Mouse (Mus musculus) liver, embryonic 16.5 days (tissue): ENCODE results near the gene Olfr523. TPM values are rescaled to one million over a fixed set of nuclear protein-coding genes. Genes with fewer than 3 reads are reported as not detected.

ENCODE experiments used
- ATAC-seq: fragments of 200-750 bp; cut with Nextera tagmentation; 2 replicates; pipeline ENCODE4 v1.8.0; 2017; ENCODE audit warnings: low read depth, mild to moderate bottlenecking, moderate number of reproducible peaks, moderate library complexity
- H3K27ac ChIP-seq: fragments of 300-500 bp; sonication (generic); 2 replicates; pipeline ENCODE4 v1.5.1; 2014; ENCODE audit warnings: mild to moderate bottlenecking, low read length
- H3K27me3 ChIP-seq: fragments of 300-500 bp; sonication (generic); 2 replicates; pipeline ENCODE4 v1.6.1; 2014; ENCODE audit warnings: low read depth, low read length, mixed read lengths; ENCODE audit not compliant: control insufficient read depth, insufficient read depth
- H3K36me3 ChIP-seq: fragments of 300-500 bp; sonication (generic); 2 replicates; pipeline ENCODE4 v1.6.1; 2014; ENCODE audit warnings: mild to moderate bottlenecking; ENCODE audit not compliant: control insufficient read depth, insufficient read depth
- H3K4me1 ChIP-seq: fragments of 300-500 bp; sonication (generic); 2 replicates; pipeline ENCODE4 v1.6.1; 2014; ENCODE audit warnings: low read depth, low read length, mixed read lengths; ENCODE audit not compliant: control insufficient read depth
- H3K4me2 ChIP-seq: fragments of 300-500 bp; sonication (generic); 2 replicates; pipeline ENCODE4 v1.6.1; 2014; ENCODE audit warnings: low read depth, low read length, mixed read lengths
- H3K4me3 ChIP-seq: fragments of 300-500 bp; sonication (generic); 2 replicates; pipeline ENCODE4 v1.5.1; 2014; ENCODE audit warnings: low read depth, mild to moderate bottlenecking, low read length
- H3K9ac ChIP-seq: fragments of 300-500 bp; sonication (generic); 2 replicates; pipeline ENCODE4 v1.6.1; 2014; ENCODE audit warnings: low read depth, low read length
- H3K9me3 ChIP-seq: fragments of 300-500 bp; sonication (generic); replicated peaks from 2 replicates; pipeline ENCODE4 v1.6.1; 2016; ENCODE audit warnings: low read length; ENCODE audit not compliant: control insufficient read depth
- WGBS: fragments of 180-500 bp; shearing (Covaris S2); extraction: QIAGEN DNeasy Blood & Tissue Kit; methylation state at CpG from one replicate; pipeline ENCODE4 v1.1.7; 2014; ENCODE audit not compliant: insufficient replicate concordance; 5-methylcytosine and 5-hydroxymethylcytosine counted together
- polyA plus RNA-seq: library from polyadenylated mRNA; unstranded; fragments of >200 nt; fragmentation: Nextera tagmentation; extraction: Ambion mirVana; gene quantifications from 2 replicates; pipeline ENCODE4 v1.2.1, GENCODE M21; 2015

The Olfr523 gene
- polyA plus RNA-seq, 1 experiment from 2014 or later = not detected

DNA sequence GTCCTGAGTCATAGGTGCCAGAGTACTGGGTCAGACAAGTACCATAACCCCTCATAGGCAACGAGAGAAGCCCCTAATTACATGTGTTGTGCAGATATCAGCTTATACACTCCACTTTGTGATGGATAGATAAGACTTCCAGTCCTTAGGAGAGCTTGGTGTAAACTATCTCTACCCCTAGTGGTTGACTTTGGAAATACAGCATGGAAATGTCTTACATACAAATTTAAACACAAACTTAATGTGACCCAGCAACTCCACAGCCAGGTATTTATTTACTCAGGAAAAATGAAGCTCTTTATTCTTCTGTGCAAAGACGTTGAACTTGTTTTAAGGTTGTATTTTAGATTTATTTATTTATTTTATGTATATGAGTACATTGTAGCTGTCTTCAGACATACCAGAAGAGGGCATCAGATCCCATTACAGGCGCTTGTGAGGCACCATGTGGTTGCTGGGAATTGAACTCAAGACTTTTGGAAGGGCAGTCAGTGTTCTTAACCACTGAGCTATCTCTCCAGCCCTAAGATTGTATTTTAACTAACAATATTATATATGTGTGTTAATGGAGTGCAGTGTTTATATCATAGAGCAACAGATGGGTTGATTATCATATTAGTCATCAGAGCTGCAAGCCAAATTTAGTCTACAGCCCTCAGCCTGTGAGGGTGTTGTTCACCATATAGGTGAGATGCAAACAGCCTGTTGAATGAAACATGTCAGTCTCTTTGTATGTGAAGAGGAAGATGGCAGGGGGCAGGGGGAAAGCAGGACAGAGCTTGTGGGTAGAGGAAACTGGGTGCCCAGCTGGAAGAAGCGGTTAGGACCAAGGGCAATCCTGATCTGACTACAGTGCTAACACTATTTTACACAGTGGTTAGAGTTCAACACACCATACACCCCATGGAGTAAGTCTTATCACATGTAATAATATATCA is 15.6 kb downstream of the Olfr523 start:
- H3K4me1 ChIP-seq = no peaks in the 10 kb centered on the region
- H3K9ac ChIP-seq = no peak overlapping the region
- no peak overlapping the region for H3K27ac ChIP-seq
- H3K4me2 ChIP-seq = no peak overlapping the region
- ATAC-seq = no peak
- H3K4me3 ChIP-seq = no peak overlapping the region
- no peaks in the 10 kb centered on the region for H3K36me3 ChIP-seq
- 38% methylated on average over 4 of the region's 4 CpGs for WGBS
- no peaks in the 10 kb centered on the region for H3K27me3 ChIP-seq
- no peaks in the 10 kb centered on the region for H3K9me3 ChIP-seq

DNA sequence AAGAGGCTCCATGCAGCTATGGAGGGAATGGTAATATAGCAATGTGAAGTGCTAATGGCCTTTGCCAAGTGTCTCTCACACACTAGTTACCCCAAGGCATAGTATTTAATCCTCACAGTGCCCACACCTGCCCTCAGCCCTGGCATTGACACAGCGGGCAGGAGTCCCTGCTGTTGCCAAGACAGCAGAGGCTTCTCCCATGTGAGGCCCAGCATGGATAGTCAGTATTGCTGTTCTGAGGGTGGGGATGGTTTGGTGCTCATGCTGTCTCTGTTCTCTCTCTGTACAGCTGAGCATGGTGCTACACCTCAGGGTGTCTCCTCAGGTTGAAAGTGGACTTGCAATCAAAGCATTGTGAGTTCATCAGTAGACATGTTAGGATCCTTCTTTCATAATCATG is 17.4 kb downstream of the Olfr523 start:
- ATAC-seq = no peak
- Histone ChIP-seq H3K27ac (no peak overlapping the region), H3K9ac (no peak overlapping the region), H3K36me3 (no peaks in the 10 kb centered on the region), H3K4me2 (no peak overlapping the region), H3K9me3 (no peaks in the 10 kb centered on the region), H3K4me1 (no peaks in the 10 kb centered on the region), H3K4me3 (no peak overlapping the region), H3K27me3 (no peaks in the 10 kb centered on the region)
- WGBS = 75% methylated on average over 1 of the region's 1 CpGs

DNA sequence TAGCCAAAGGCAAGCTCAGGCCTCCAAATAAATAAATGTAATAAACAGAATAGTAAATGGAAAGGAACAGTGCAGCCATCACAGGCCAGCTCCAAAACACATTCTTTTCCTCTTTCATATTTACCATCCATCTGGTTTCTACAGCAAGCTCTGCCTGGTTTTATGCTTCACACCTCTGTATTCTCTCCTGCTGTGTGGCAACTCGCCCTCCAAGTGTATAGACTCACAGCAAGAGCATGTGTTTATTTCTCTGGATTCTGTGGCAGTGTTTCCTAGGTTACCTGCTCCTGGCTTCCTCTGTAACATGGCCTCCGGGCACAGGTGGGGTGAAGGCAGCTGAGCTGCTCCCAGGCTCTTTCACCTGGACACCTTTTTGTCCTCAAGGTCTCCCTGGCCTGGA is 19.4 kb downstream of the Olfr523 start:
- Histone ChIP-seq H3K36me3 (no peaks in the 10 kb centered on the region), H3K9ac (no peak overlapping the region), H3K9me3 (no peaks in the 10 kb centered on the region), H3K4me1 (no peaks in the 10 kb centered on the region), H3K27me3 (no peaks in the 10 kb centered on the region), H3K4me2 (no peak overlapping the region), H3K27ac (no peak overlapping the region), H3K4me3 (no peak overlapping the region)
- ATAC-seq = no peak
- 40% methylated on average over 2 of the region's 2 CpGs for WGBS

DNA sequence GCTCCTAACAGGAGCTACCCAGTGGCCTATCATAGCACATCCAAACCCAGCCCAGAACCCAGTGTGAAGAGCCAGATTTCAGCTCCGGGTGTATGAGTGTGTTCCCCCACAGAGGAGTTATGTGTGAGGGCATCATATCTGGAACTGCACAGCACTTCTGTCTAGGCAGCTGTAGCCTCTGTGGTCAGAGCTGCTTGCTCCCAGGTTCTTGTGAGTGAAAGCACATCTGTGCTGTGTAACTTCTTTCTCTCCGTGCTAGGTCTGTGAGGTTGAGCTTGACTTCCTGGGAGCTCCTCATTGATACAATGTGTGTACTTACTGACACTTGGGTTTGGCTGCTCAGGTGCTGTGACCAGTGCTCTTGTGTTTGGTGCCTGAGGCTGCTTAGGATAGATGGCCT is 19.8 kb downstream of the Olfr523 start:
- H3K36me3 ChIP-seq = no peaks in the 10 kb centered on the region
- no peak overlapping the region for H3K27ac ChIP-seq
- ATAC-seq = no peak
- H3K27me3 ChIP-seq = no peaks in the 10 kb centered on the region
- no peaks in the 10 kb centered on the region for H3K9me3 ChIP-seq
- no peak overlapping the region for H3K4me2 ChIP-seq
- no peaks in the 10 kb centered on the region for H3K4me1 ChIP-seq
- 39% methylated on average over 2 of the region's 2 CpGs for WGBS
- no peak overlapping the region for H3K9ac ChIP-seq
- H3K4me3 ChIP-seq = no peak overlapping the region

DNA sequence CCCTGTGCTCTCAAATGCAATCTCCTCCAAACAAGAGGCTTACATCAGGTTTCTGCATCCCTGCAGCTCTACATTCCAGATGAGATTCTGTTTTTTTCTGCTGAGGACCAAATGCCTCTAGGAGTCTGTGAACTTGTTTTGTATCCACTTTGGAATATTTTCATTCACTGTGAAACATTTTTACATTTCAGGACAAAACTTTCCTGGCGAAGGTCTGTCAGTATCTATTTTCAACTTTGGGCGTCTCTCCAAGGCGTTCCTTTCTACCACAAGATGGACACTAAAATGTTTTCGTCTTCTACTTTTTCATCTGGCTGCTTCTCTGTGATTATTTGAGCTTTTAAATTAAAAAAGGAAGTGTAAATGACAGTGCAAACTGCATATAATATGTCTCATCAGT is 21.0 kb downstream of the Olfr523 start:
- no peak for ATAC-seq
- WGBS = 60% methylated on average over 4 of the region's 4 CpGs

DNA sequence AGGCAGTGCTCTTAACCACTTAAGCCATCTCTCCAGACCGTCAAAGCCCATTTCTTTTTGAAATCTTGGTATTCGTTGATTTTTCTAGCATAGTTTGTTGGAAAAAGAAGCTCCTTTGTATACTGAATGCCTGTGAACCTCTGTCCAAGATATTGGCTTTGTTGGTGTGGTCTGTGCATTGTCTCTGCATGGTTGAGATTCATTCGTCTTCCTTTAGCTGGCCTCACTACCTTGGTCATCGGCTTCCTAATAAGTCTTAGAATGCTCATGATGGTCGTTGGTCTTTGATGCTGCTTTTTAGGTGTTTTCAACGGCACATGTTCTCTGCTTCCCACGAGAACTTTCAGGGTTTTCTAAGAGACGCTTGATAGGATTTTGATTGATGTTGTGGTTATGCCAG is 23.0 kb downstream of the Olfr523 start:
- Histone ChIP-seq H3K4me1 (no peaks in the 10 kb centered on the region), H3K27me3 (no peaks in the 10 kb centered on the region), H3K9me3 (no peaks in the 10 kb centered on the region), H3K4me3 (no peak overlapping the region), H3K27ac (no peak overlapping the region), H3K4me2 (no peak overlapping the region), H3K9ac (no peak overlapping the region), H3K36me3 (no peaks in the 10 kb centered on the region)
- WGBS = 51% methylated on average over 8 of the region's 8 CpGs
- ATAC-seq = no peak

More for the DNA sequence above, 21.0 kb downstream of the Olfr523 start:
- Histone ChIP-seq H3K4me1 (no peaks in the 10 kb centered on the region), H3K36me3 (no peaks in the 10 kb centered on the region), H3K4me3 (no peak overlapping the region), H3K27me3 (no peaks in the 10 kb centered on the region), H3K9ac (no peak overlapping the region), H3K4me2 (no peak overlapping the region), H3K9me3 (no peaks in the 10 kb centered on the region), H3K27ac (no peak overlapping the region)

DNA sequence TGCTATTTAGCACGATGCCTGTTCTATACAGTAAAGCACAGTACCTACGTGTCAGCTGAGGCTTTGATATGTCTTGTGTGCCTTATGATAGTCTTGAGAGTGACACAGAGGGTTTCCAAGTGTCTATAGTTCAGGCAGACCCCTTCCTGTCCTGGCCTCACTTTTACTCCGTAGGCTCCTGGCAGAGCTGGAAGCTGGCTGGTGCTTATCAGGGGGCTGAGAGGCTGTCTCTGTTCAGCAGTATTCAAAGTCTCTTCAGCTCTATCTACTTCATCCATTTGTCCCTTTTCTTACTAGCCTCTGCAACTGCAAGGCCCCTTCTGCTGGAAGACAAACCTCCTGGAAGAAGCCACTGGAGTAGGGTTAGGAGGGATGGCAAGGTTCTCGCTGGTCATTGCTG is 28.1 kb downstream of the Olfr523 start:
- Histone ChIP-seq H3K27ac (no peak overlapping the region), H3K36me3 (no peaks in the 10 kb centered on the region), H3K9me3 (no peaks in the 10 kb centered on the region), H3K4me2 (no peak overlapping the region), H3K4me3 (no peak overlapping the region), H3K4me1 (no peaks in the 10 kb centered on the region), H3K9ac (no peak overlapping the region), H3K27me3 (no peaks in the 10 kb centered on the region)
- ATAC-seq = peak; percentile 47; the same call in 1 of the 2 replicates
- 49% methylated on average over 4 of the region's 4 CpGs for WGBS

DNA sequence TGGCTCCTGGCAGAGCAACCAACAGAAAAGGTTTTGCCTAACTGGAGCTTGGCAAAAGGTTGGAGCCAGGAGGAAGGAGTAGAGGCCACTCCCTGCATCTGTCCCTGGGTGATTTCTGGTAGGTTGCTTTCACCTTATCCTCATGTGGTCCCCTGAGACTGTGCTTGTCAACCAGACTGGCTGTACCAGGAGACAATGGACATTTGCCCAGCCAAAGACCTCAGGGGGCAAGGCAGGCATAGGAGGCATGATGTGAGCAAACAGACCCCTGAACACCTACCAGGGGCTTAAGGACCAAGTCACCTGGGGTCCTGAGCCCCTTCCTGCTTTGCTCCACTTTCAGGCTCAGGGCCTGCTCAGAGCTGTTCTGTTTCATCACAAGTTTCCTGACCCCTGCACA is 32.8 kb downstream of the Olfr523 start, which contains the start of gene Olfr524:
Gene Olfr524 (minus strand): TSS at position 101 of the 400 bp plus-strand sequence.
- Histone ChIP-seq H3K9me3 (no peaks in the 10 kb centered on the region), H3K27ac (no peak within 1 kb of the TSS), H3K9ac (no peak within 1 kb of the TSS), H3K36me3 (no peaks in the 10 kb centered on the region), H3K27me3 (no peaks in the 10 kb centered on the region), H3K4me3 (no peak within 1 kb of the TSS), H3K4me1 (peaks cover 4% of the 10 kb centered on the region; the same call in 1 of the 2 replicates), H3K4me2 (no peak within 1 kb of the TSS)
- ATAC-seq = no peak

DNA sequence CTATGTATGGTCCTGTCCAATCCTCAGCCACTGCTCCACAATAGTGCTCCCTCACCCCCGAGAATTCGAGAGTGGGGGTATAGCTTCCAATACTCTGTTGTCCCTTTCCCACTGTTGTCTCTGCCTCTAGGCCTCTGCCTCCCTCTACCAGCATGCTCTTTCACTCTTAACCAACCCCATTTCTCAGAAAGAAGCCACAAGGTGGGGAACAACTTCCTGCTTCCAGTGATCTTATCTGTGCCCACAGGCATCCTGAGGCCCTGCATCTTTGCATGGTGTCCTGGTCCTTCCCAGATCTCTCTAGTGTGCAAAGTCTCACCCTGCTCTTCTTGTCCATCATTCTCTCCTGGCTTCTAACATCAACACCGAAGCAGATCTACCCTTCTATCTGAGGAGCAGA is 33.9 kb downstream of the Olfr523 start:
- no peak overlapping the region for H3K9ac ChIP-seq
- no peak overlapping the region for H3K27ac ChIP-seq
- no peak for ATAC-seq
- peaks cover 4% of the 10 kb centered on the region; the same call in 1 of the 2 replicates for H3K4me1 ChIP-seq
- no peaks in the 10 kb centered on the region for H3K9me3 ChIP-seq
- H3K4me2 ChIP-seq = no peak overlapping the region
- no peak overlapping the region for H3K4me3 ChIP-seq
- no peaks in the 10 kb centered on the region for H3K36me3 ChIP-seq
- H3K27me3 ChIP-seq = no peaks in the 10 kb centered on the region
- 32% methylated on average over 3 of the region's 3 CpGs for WGBS
